Mouse (Mus musculus): ENCODE data around the gene Baz2a. TPM values are rescaled to one million over a fixed set of nuclear protein-coding genes. Genes with fewer than 3 reads are reported as not detected.

Gene Baz2a
- polyA plus RNA-seq (2012; ENCODE audit: low replicate concordance) = 9.2 and 28.5 TPM in 2 replicates

DNA sequence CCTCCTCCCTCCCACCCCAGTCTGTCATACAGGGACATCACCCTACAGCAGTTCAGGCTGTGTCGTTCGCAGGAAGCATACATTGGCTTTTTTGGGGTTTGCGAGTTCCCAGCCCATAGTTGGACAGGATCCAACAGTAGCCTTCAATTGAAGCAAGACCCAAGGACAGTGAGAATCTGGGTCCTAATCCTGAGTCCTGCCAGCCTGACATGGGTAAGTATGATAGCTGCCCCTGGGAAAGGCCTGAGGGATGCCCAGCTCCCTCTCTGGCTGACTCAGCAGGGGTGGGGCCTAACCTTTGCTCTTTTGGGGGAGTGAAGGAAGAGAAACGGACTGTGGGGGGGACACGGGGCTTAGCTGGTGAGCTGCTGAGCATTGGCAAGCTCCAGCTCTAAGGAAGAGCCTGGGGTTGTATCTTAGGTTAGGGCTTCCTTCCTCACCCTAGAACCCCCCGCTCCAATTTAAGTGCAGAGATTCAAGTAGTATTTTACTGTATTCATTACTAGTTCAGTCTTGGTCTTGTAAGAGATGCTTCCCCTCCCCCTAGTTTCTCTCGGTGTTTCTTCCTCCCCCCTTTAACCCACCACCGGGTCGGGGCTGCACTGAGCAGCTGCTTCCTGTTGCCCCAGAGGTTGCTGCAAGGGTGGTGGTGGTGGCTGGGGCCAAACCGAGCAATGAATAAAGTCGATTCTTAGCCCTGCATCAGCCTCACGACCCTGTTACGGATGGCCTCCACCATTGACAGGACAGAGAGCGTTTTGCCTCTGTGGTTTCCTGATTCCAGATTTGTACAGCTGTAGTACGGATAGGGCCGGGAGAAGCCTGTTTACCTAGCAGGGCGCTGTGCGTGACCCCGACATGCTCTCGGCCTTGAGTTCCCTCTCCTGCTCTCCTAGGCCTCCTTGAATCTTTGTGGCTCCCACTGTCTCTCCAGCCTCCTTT is at the start of gene Baz2a:
Baz2a (plus strand) TSS at position 14 of the 942 bp plus-strand sequence.

GRCm38 (mm10) chr10:128058601-128059151 is 32.7 kb upstream of the Baz2a start, which contains the start of gene Ptges3:
Ptges3 (plus strand) TSS chr10:128058954.

DNA sequence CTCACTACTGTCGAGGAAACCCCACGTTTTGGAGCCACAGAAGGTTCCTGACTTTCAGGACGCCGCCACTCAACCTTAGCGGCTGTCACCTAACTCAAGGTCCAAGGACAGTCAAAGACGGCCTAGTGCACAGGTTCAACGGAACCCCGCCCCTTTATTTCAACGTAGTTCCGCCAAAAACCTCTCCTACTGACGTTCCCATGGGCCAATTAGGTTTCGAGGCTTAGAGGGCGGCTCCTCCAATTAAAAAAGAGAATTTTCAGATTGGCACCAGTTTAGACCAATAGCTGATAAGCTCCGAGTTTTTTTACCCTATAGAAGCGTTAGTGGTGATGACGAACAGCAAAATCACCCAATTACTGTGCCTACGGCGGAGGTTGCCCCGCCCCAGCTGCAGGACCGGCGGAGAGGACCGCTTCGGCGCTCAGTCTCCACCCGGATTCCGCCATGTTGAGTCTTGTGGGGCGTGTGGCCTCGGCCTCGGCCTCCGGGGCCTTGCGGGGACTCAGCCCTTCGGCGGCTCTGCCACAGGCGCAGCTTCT is 8.4 kb upstream of the Baz2a start, which contains the start of gene Atp5b:
Atp5b (plus strand) TSS at position 394 of the 542 bp plus-strand sequence.

Other genes starting within 250 kb of the Baz2a start
- gene Rdh19, start 241.6 kb upstream of the Baz2a start, polyA plus RNA-seq (2012; ENCODE audit: low replicate concordance) = not detected in 2 replicates
- not detected in 2 replicates for gene Rdh16f2, start 225.1 kb upstream of the Baz2a start, polyA plus RNA-seq (2012; ENCODE audit: low replicate concordance)
- gene Rdh7, start 202.8 kb upstream of the Baz2a start, polyA plus RNA-seq (2012; ENCODE audit: low replicate concordance) = not detected in 2 replicates
- gene Sdr9c7, start 193.1 kb upstream of the Baz2a start, polyA plus RNA-seq (2012; ENCODE audit: low replicate concordance) = 0.21 TPM in 1 of 2 replicates, not detected in the other
- not detected in 2 replicates for gene Hsd17b6, start 84.0 kb upstream of the Baz2a start, polyA plus RNA-seq (2012; ENCODE audit: low replicate concordance)
- gene Prim1, start 76.4 kb upstream of the Baz2a start, polyA plus RNA-seq (2012; ENCODE audit: low replicate concordance) = 0.82 and 4.9 TPM in 2 replicates
- gene Naca, start 56.0 kb upstream of the Baz2a start, polyA plus RNA-seq (2012; ENCODE audit: low replicate concordance) = 16.7 and 52.0 TPM in 2 replicates
- 98.6 and 122 TPM in 2 replicates for gene Ptges3, start 32.6 kb upstream of the Baz2a start, polyA plus RNA-seq (2012; ENCODE audit: low replicate concordance)
- 1,361 and 1,521 TPM in 2 replicates for gene Atp5b, start 8.3 kb upstream of the Baz2a start, polyA plus RNA-seq (2012; ENCODE audit: low replicate concordance)
- 6.1 and 6.7 TPM in 2 replicates for gene Rbms2, start 88.7 kb downstream of the Baz2a start, polyA plus RNA-seq (2012; ENCODE audit: low replicate concordance)
- gene Gls2, start 102.9 kb downstream of the Baz2a start, polyA plus RNA-seq (2012; ENCODE audit: low replicate concordance) = 1.7 and 2.8 TPM in 2 replicates
- 0.39 and 3.8 TPM in 2 replicates for gene Spryd4, start 120.2 kb downstream of the Baz2a start, polyA plus RNA-seq (2012; ENCODE audit: low replicate concordance)
- gene Mip, start 134.3 kb downstream of the Baz2a start, polyA plus RNA-seq (2012; ENCODE audit: low replicate concordance) = 0.32 and 0.44 TPM in 2 replicates
- 19.8 and 23.0 TPM in 2 replicates for gene Timeless, start 140.5 kb downstream of the Baz2a start, polyA plus RNA-seq (2012; ENCODE audit: low replicate concordance)
- gene Apon, start 162.5 kb downstream of the Baz2a start, polyA plus RNA-seq (2012; ENCODE audit: low replicate concordance) = 0.13 TPM in 1 of 2 replicates, not detected in the other
- not detected in 2 replicates for gene Apof, start 177.1 kb downstream of the Baz2a start, polyA plus RNA-seq (2012; ENCODE audit: low replicate concordance)
- gene Stat2, start 179.0 kb downstream of the Baz2a start, polyA plus RNA-seq (2012; ENCODE audit: low replicate concordance) = 26.1 and 38.2 TPM in 2 replicates
- 0.12 and 0.13 TPM in 2 replicates for gene Il23a, start 207.2 kb downstream of the Baz2a start, polyA plus RNA-seq (2012; ENCODE audit: low replicate concordance)
- 2.8 and 6.3 TPM in 2 replicates for gene Pan2, start 211.8 kb downstream of the Baz2a start, polyA plus RNA-seq (2012; ENCODE audit: low replicate concordance)
- gene Cnpy2, start 230.9 kb downstream of the Baz2a start, polyA plus RNA-seq (2012; ENCODE audit: low replicate concordance) = 27.5 and 52.4 TPM in 2 replicates
- gene Cs, start 246.2 kb downstream of the Baz2a start, polyA plus RNA-seq (2012; ENCODE audit: low replicate concordance) = 8.6 and 52.3 TPM in 2 replicates